Mouse (Mus musculus) MEL (cell line): ENCODE data around the gene Mfsd4b2. TPM values are rescaled to one million over a fixed set of nuclear protein-coding genes. Genes with fewer than 3 reads are reported as not detected.

Experiments used
- DNase-seq: peaks from one replicate; pipeline ENCODE4 v3.0.0; 2011; ENCODE audit warnings: low read depth, low spot score
- H3K27ac ChIP-seq: 2 replicates; pipeline ENCODE4 v1.5.1; 2012; ENCODE audit warnings: low read depth, mild to moderate bottlenecking, control low read depth, low read length, moderate library complexity; ENCODE audit not compliant: control insufficient read depth
- H3K27me3 ChIP-seq, 2 experiments: fragments of 150-350 bp in 1 of 2; sonication (generic) in 1 of 2; 2 replicates each; pipeline ENCODE4 v1.6.1; 2012; ENCODE audit warnings: low read length in 2 of 2, mild to moderate bottlenecking in 2 of 2, improper control_type of control experiment in 1 of 2, moderate library complexity in 1 of 2; ENCODE audit not compliant: insufficient read depth in 2 of 2, control insufficient read depth in 1 of 2
- H3K36me3 ChIP-seq, 2 experiments: 2 replicates each; pipeline ENCODE4 v1.6.1; 2012 to 2014; ENCODE audit warnings: low read length in 2 of 2, improper control_type of control experiment in 1 of 2, inconsistent platforms in 1 of 2, mild to moderate bottlenecking in 1 of 2; ENCODE audit not compliant: insufficient read depth in 2 of 2, control insufficient read depth in 1 of 2
- H3K4me1 ChIP-seq, 2 experiments: fragments of 150-350 bp in 1 of 2; sonication (generic) in 1 of 2; 2 replicates each; pipeline ENCODE4 v1.6.1; 2012; ENCODE audit warnings: low read length in 2 of 2, improper control_type of control experiment in 1 of 2, mild to moderate bottlenecking in 1 of 2; ENCODE audit not compliant: insufficient read depth in 2 of 2, control insufficient read depth in 1 of 2
- H3K4me3 ChIP-seq, 2 experiments: fragments of 150-350 bp in 1 of 2; sonication (generic) in 1 of 2; 2 replicates each; pipeline ENCODE4 v1.5.1; 2012; ENCODE audit warnings: low read depth in 2 of 2, low read length in 2 of 2, mild to moderate bottlenecking in 2 of 2, moderate library complexity in 2 of 2, control low read depth in 1 of 2, improper control_type of control experiment in 1 of 2; ENCODE audit not compliant: control insufficient read depth in 1 of 2, insufficient read depth in 1 of 2
- H3K79me2 ChIP-seq: 2 replicates; pipeline ENCODE4 v1.6.1; 2012; ENCODE audit warnings: mild to moderate bottlenecking, low read length, moderate library complexity; ENCODE audit not compliant: control insufficient read depth, poor library complexity, insufficient read depth
- H3K9ac ChIP-seq: 2 replicates; pipeline ENCODE4 v1.6.1; 2012; ENCODE audit warnings: low read depth, mild to moderate bottlenecking, control low read depth, low read length, moderate library complexity; ENCODE audit not compliant: control insufficient read depth, poor library complexity, severe bottlenecking
- H3K9me3 ChIP-seq: fragments of 150-350 bp; sonication (generic); replicated peaks from 2 replicates; pipeline ENCODE4 v1.6.1; 2012; ENCODE audit warnings: mild to moderate bottlenecking, low read length, improper control_type of control experiment, moderate library complexity; ENCODE audit not compliant: insufficient read depth
- BHLHE40 ChIP-seq: IDR thresholded peaks from 2 replicates; pipeline ENCODE4 v1.6.1; 2012; ENCODE audit warnings: low read depth, mild to moderate bottlenecking, inconsistent platforms, low read length, improper control_type of control experiment, borderline replicate concordance
- CHD1 ChIP-seq: IDR thresholded peaks from 2 replicates; pipeline ENCODE4 v1.6.1; 2012; ENCODE audit warnings: low read depth, mild to moderate bottlenecking, inconsistent platforms, low read length, improper control_type of control experiment
- CHD2 ChIP-seq: IDR thresholded peaks from 2 replicates; pipeline ENCODE4 v1.6.1; 2011; ENCODE audit warnings: low read length, improper control_type of control experiment
- CTCF ChIP-seq, 3 experiments: IDR thresholded peaks in 2 of 3; conservative IDR thresholded peaks in 1 of 3; 2 replicates each; pipeline ENCODE4 v1.5.1; 2011 to 2012; ENCODE audit warnings: low read length in 3 of 3, low read depth in 2 of 3, mild to moderate bottlenecking in 2 of 3, improper control_type of control experiment in 1 of 3, inconsistent platforms in 1 of 3, mixed read lengths in 1 of 3, moderate library complexity in 1 of 3; ENCODE audit not compliant: control insufficient read depth in 1 of 3, insufficient read depth in 1 of 3, poor library complexity in 1 of 3, severe bottlenecking in 1 of 3
- E2F4 ChIP-seq: IDR thresholded peaks from 2 replicates; pipeline ENCODE4 v1.6.1; 2011; ENCODE audit warnings: low read depth, low read length, improper control_type of control experiment, borderline replicate concordance
- ELF1 ChIP-seq: IDR thresholded peaks from 2 replicates; pipeline ENCODE4 v1.6.1; 2014; ENCODE audit warnings: low read depth, mild to moderate bottlenecking, inconsistent platforms, low read length, improper control_type of control experiment, moderate library complexity
- EP300 ChIP-seq, 2 experiments: IDR thresholded peaks; 2 replicates each; pipeline ENCODE4 v1.6.1; 2011; ENCODE audit warnings: improper control_type of control experiment in 2 of 2, low read length in 2 of 2, low read depth in 1 of 2, mild to moderate bottlenecking in 1 of 2
- ETS1 ChIP-seq: IDR thresholded peaks from 2 replicates; pipeline ENCODE4 v1.6.1; 2012; ENCODE audit warnings: low read depth, mild to moderate bottlenecking, inconsistent platforms, low read length, improper control_type of control experiment, moderate library complexity
- GABPA ChIP-seq: IDR thresholded peaks from 2 replicates; pipeline ENCODE4 v1.6.1; 2012; ENCODE audit warnings: low read depth, mild to moderate bottlenecking, inconsistent platforms, low read length, improper control_type of control experiment, moderate library complexity
- GATA1 ChIP-seq: IDR thresholded peaks from 2 replicates; pipeline ENCODE4 v1.6.1; 2011; ENCODE audit warnings: low read depth, low read length, improper control_type of control experiment
- HCFC1 ChIP-seq: IDR thresholded peaks from 2 replicates; pipeline ENCODE4 v1.6.1; 2012; ENCODE audit warnings: low read depth, mild to moderate bottlenecking, inconsistent platforms, low read length, improper control_type of control experiment, moderate library complexity
- JUND ChIP-seq: IDR thresholded peaks from 2 replicates; pipeline ENCODE4 v1.6.1; 2011; ENCODE audit warnings: low read depth, mild to moderate bottlenecking, improper control_type of control experiment, low read length
- KAT2A ChIP-seq: conservative IDR thresholded peaks from 2 replicates; pipeline ENCODE4 v1.6.1; 2012; ENCODE audit warnings: low read depth, low read length, improper control_type of control experiment, inconsistent platforms
- MAFK ChIP-seq: IDR thresholded peaks from 2 replicates; pipeline ENCODE4 v1.6.1; 2011; ENCODE audit warnings: low read depth, mild to moderate bottlenecking, low read length, improper control_type of control experiment, borderline replicate concordance
- MEF2A ChIP-seq: IDR thresholded peaks from 2 replicates; pipeline ENCODE4 v1.6.1; 2014; ENCODE audit warnings: low read depth, mild to moderate bottlenecking, inconsistent platforms, low read length, improper control_type of control experiment; ENCODE audit not compliant: poor library complexity, insufficient replicate concordance, severe bottlenecking; ENCODE audit errors: extremely low read depth
- MYB ChIP-seq: IDR thresholded peaks from 2 replicates; pipeline ENCODE4 v1.6.1; 2011; ENCODE audit warnings: mild to moderate bottlenecking, low read depth, low read length, improper control_type of control experiment
- MYC ChIP-seq: IDR thresholded peaks from 2 replicates; pipeline ENCODE4 v1.6.1; 2011; ENCODE audit warnings: low read depth, mild to moderate bottlenecking, low read length, improper control_type of control experiment, moderate library complexity
- NRF1 ChIP-seq: IDR thresholded peaks from 2 replicates; pipeline ENCODE4 v1.6.1; 2014; ENCODE audit warnings: low read depth, mild to moderate bottlenecking, inconsistent platforms, low read length, improper control_type of control experiment, moderate library complexity; ENCODE audit not compliant: poor library complexity, insufficient read depth, severe bottlenecking
- POLR2A ChIP-seq, 2 experiments: IDR thresholded peaks; 2 replicates each; pipeline ENCODE4 v1.6.1; 2011 to 2012; ENCODE audit warnings: low read length in 2 of 2, mild to moderate bottlenecking in 2 of 2, control low read depth in 1 of 2, improper control_type of control experiment in 1 of 2, low read depth in 1 of 2, moderate library complexity in 1 of 2; ENCODE audit not compliant: control insufficient read depth in 1 of 2, insufficient read depth in 1 of 2, poor library complexity in 1 of 2
- POLR2AphosphoS2 ChIP-seq: IDR thresholded peaks from 2 replicates; pipeline ENCODE4 v1.6.1; 2011; ENCODE audit warnings: low read length, improper control_type of control experiment
- POLR2AphosphoS5 ChIP-seq: IDR thresholded peaks from 2 replicates; pipeline ENCODE4 v1.6.1; 2012; ENCODE audit warnings: low read depth, borderline replicate concordance, mild to moderate bottlenecking, inconsistent platforms, low read length, moderate library complexity, mixed read lengths
- RAD21 ChIP-seq: IDR thresholded peaks from 2 replicates; pipeline ENCODE4 v1.6.1; 2011; ENCODE audit warnings: mild to moderate bottlenecking, low read depth, low read length, improper control_type of control experiment
- RCOR1 ChIP-seq: IDR thresholded peaks from 2 replicates; pipeline ENCODE4 v1.6.1; 2012; ENCODE audit warnings: low read depth, mild to moderate bottlenecking, inconsistent platforms, low read length, improper control_type of control experiment
- SIN3A ChIP-seq: IDR thresholded peaks from 2 replicates; pipeline ENCODE4 v1.6.1; 2012; ENCODE audit warnings: low read length, improper control_type of control experiment, inconsistent platforms
- SMC3 ChIP-seq: IDR thresholded peaks from 2 replicates; pipeline ENCODE4 v1.6.1; 2011; ENCODE audit warnings: low read depth, low read length, improper control_type of control experiment
- TBP ChIP-seq: IDR thresholded peaks from 2 replicates; pipeline ENCODE4 v1.8.0; 2011; ENCODE audit warnings: low read depth, low read length, improper control_type of control experiment
- TCF12 ChIP-seq: IDR thresholded peaks from 2 replicates; pipeline ENCODE4 v1.6.1; 2014; ENCODE audit warnings: low read depth, mild to moderate bottlenecking, inconsistent platforms, low read length, improper control_type of control experiment, moderate library complexity
- USF2 ChIP-seq, 2 experiments: IDR thresholded peaks; 2 replicates each; pipeline ENCODE4 v1.6.1; 2011 to 2012; ENCODE audit warnings: improper control_type of control experiment in 2 of 2, low read length in 2 of 2, borderline replicate concordance in 1 of 2, inconsistent platforms in 1 of 2, low read depth in 1 of 2, mild to moderate bottlenecking in 1 of 2; ENCODE audit not compliant: insufficient read depth in 1 of 2
- ZKSCAN1 ChIP-seq: IDR thresholded peaks from 2 replicates; pipeline ENCODE4 v1.6.1; 2012; ENCODE audit warnings: low read depth, mild to moderate bottlenecking, inconsistent platforms, low read length, improper control_type of control experiment, moderate library complexity
- ZMIZ1 ChIP-seq: IDR thresholded peaks from 2 replicates; pipeline ENCODE4 v1.6.1; 2012; ENCODE audit warnings: low read depth, mild to moderate bottlenecking, inconsistent platforms, low read length, improper control_type of control experiment, moderate library complexity
- polyA plus RNA-seq, 2 experiments: library from polyadenylated mRNA; stranded (reverse) in 1 of 2; unstranded in 1 of 2; fragments of >175 nt in 1 of 2; fragments of >200 nt in 1 of 2; gene quantifications; 2 replicates each; pipeline versions ENCODE4 v1.2.1 to v1.2.4; 2012; ENCODE audit warnings: low replicate concordance in 2 of 2, low read depth in 1 of 2; ENCODE audit not compliant: insufficient read length in 2 of 2, insufficient read depth in 1 of 2, missing spikeins in 1 of 2
- total RNA-seq: library from RNA; depleted of rRNA; stranded (reverse); fragments of 300-350 nt; gene quantifications from 2 replicates; pipeline ENCODE4 v1.2.3, GENCODE M21; 2012

Gene Mfsd4b2
- total and polyA plus RNA-seq, 3 experiments, result not detected

DNA sequence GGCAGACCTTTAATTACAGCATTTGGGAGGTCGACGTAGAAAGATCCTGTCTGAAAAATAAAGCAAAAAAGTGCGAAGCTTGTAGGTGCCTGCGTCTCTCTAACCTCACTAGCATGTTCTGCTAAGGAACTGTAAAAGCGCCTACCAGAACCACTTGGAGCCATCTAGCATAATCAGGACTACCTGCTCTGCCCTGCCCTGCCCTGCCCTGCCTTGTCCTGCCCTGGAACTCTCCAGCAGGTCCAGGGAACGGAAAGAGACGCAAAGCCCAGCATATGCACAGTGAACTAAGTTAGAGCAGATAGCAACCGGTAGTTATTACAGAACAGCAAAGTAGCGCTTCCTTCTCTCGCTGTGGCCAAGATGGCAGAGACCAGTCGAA is 33.7 kb upstream of the Mfsd4b2 start:
- TF ChIP-seq ZMIZ1 (no peak), BHLHE40 (no peak), ELF1 (no peak), GABPA (no peak), JUND (no peak), E2F4 (no peak), USF2 (IDR thresholded peaks at IDR 0.05; ENCODE audit: borderline replicate concordance in 1 of 2, insufficient read depth in 1 of 2, low read depth in 1 of 2, low read length in 2 of 2) (no peak), MYB (no peak), KAT2A (no peak), CHD2 (no peak), SMC3 (no peak)
- Histone ChIP-seq H3K9ac (no peak overlapping the region), H3K4me3 (no peak overlapping the region), H3K27ac (no peak overlapping the region), H3K79me2 (no peaks in the 10 kb centered on the region), H3K36me3 (peaks cover 0 to 5% of the 10 kb centered on the region in 2 experiments; a peak in 2 of 4 replicates), H3K27me3 (no peaks in the 10 kb centered on the region), H3K9me3 (no peaks in the 10 kb centered on the region), H3K4me1 (peaks cover 0 to 6% of the 10 kb centered on the region in 2 experiments; a peak in 2 of 4 replicates)
- DNase-seq, result no peak

DNA sequence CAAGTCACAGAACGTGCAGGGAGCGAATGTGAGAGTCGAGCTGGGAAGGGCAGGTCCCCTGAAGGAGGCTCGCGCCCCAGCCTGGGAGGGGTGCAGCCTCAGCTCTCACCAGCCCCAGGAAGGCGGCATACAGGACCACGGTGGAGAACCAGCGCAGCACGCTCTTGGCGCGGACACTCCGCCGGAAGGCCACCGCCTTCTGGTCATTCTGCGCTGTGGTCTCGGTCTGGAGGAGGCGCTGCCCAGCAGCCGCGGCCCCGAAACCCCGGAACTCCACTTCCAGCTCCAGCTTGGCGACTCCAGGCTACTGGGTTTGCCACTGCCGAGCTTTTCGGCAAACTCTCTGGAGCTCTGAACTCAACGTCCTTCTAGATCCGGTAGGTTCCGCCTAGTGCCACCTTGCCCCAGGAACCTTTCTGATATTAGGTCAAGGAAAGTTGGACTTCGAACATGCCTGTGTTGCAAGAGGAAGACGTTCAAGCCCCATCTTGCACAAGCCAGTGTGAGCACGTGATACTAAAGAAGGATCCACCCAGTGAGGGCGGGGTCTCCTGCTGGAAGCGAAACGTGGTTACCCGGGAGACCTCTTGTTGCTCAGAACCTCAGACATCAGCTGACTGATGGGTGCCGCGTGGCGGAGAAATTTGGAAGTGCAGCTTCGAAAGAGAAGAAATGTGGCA is 33.2 kb upstream of the Mfsd4b2 start, which contains the start of gene Mfsd4b3:
Gene Mfsd4b3, minus strand, starts transcription at position 393 of the 680 bp plus-strand sequence.
- Histone ChIP-seq H3K27ac (no peak within 1 kb of the TSS), H3K36me3 (peaks cover 0 to 5% of the 10 kb centered on the region in 2 experiments; a peak in 2 of 4 replicates), H3K9me3 (no peaks in the 10 kb centered on the region), H3K79me2 (no peaks in the 10 kb centered on the region), H3K4me1 (peaks cover 0 to 6% of the 10 kb centered on the region in 2 experiments; a peak in 2 of 4 replicates), H3K27me3 (no peaks in the 10 kb centered on the region), H3K4me3 (peak within 1 kb of the TSS; percentile 38 to 53), H3K9ac (peak within 1 kb of the TSS; percentile 42)
- DNase-seq, result peak; percentile 92
- TF ChIP-seq TBP (no peak), POLR2AphosphoS2 (no peak), EP300 (IDR thresholded peaks at IDR 0.05; ENCODE audit: low read depth in 1 of 2, low read length in 2 of 2) (no peak), CTCF (IDR thresholded peaks at IDR 0.05 in 2 of 3, conservative IDR thresholded peaks at IDR 0.05 in 1 of 3; ENCODE audit: control insufficient read depth in 1 of 3, insufficient read depth in 1 of 3, low read depth in 2 of 3, low read length in 3 of 3, poor library complexity in 1 of 3, severe bottlenecking in 1 of 3) (peak; percentile 52 to 66 (median 60)), JUND (no peak), E2F4 (no peak), SMC3 (peak; percentile 63), GATA1 (no peak), RCOR1 (no peak), POLR2AphosphoS5 (no peak), POLR2A (IDR thresholded peaks at IDR 0.05; ENCODE audit: control insufficient read depth in 1 of 2, insufficient read depth in 1 of 2, low read depth in 1 of 2, low read length in 2 of 2, poor library complexity in 1 of 2) (peak in 1 of 2 experiments; percentile 39; a peak in 1 of 4 replicates), ETS1 (peak; percentile 51), SIN3A (peak; percentile 87), ZKSCAN1 (no peak), NRF1 (no peak), RAD21 (peak; percentile 57), MEF2A (no peak), TCF12 (no peak), USF2 (IDR thresholded peaks at IDR 0.05; ENCODE audit: borderline replicate concordance in 1 of 2, insufficient read depth in 1 of 2, low read depth in 1 of 2, low read length in 2 of 2) (peak; percentile 22 to 46; a peak in 1 of 4 replicates), MYC (0 out of 2 replicates have a peak, but pooled peaks have one; percentile 35), HCFC1 (peak; percentile 44; the same call in 1 of the 2 replicates), KAT2A (no peak), CHD1 (no peak), MAFK (no peak), MYB (no peak)
